ENCODE assay signal across 12 mouse cellular contexts in genomic region chr16:9589176-9589575, GRCm38 (mm10).
"Had no signal": no experiment of that assay in that cellular context is flagged by ENCODE, and none has a peak within 500 bp of the region (broad histone marks: within the 10 kb centered on the region; RNA-seq: fewer than 3 reads in every experiment).

No protein-coding gene starts in this region.

- DNase-seq: kidney, adult 11 months; kidney, adult 8-10 months; kidney, postnatal 10 days; kidney, postnatal 36 days; liver, embryonic 13.5 days; lung, adult 2 months; lung, postnatal 14 days; lung, postnatal 4 days; midbrain, embryonic 14.5 days; thymus, postnatal 25 days had no signal

- H3K27ac ChIP-seq: kidney, embryonic 15.5 days; liver, embryonic 13.5 days; stomach, postnatal 0 days had no signal

- H3K4me3 ChIP-seq: kidney, embryonic 15.5 days; liver, embryonic 13.5 days had no signal

- H3K4me1 ChIP-seq: kidney, embryonic 15.5 days; liver, embryonic 13.5 days had no signal
